Comparison of ENCODE assay signal across 9 mouse cellular contexts in the genomic region with DNA sequence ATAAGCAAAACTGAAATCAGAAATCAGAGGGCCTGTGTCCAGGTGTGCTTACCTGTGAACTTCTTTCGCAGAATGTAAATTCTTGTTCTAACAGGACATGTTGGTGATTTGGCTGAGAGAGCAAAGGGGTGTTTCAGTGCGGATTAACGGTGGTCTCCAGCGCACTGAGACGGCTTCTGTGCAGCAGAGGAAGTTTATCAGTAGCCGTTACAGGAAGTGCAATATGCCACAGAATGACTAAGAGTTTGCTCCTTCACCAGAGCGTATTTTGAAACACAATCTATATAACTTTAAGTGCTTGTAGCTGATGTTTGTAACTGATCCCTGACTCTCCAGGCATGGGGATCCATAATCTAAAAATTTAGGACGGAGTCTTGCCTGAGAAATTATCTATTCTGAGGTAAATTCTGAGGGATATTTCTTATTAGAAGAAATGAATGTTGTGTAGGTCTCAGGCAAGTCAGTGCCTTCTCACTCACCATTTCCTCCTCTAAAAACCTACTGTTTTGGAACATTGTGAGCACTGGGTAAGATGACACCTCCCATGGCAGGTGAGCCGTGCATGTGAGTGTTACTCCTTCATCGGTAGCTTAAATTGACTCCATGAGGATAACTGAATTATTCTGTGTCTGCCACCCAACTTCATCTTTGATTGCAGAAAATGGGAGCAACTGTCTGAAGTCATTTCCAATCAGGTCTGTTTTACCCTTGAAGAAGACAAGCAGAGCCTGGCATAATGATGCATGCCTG. TPM values are rescaled to one million over a fixed set of nuclear protein-coding genes. Genes with fewer than 3 reads are reported as not detected.
DNase-seq lines count a peak whose midpoint lies in the region; ATAC-seq lines count a peak whose summit lies in the region.
"Had no signal": no experiment of that assay in that cellular context is flagged by ENCODE, and none has a peak within 500 bp of the region (broad histone marks: within the 10 kb centered on the region; RNA-seq: fewer than 3 reads in every experiment).

A gene (minus strand): TSS at position 203 of the 750 bp plus-strand sequence.

- intact Hi-C loops in heart, postnatal 14 days (cut with DNase I): no loop called here
- intact Hi-C loops in left cerebral cortex, postnatal 14 days (cut with DNase I): no loop called here

- no peak within 1 kb of the TSS for H3K9ac ChIP-seq in heart, embryonic 15.5 days
- H3K9ac ChIP-seq in neural tube, embryonic 15.5 days (replicated peaks): no peak within 1 kb of the TSS
- H3K9ac ChIP-seq: embryonic facial prominence, embryonic 12.5 days had no signal

- H3K27ac ChIP-seq in heart, embryonic 15.5 days: peak within 1 kb of the TSS; percentile 8; the same call in 1 of the 2 replicates
- no peak within 1 kb of the TSS for H3K27ac ChIP-seq in neural tube, embryonic 15.5 days (replicated peaks)
- H3K27ac ChIP-seq: embryonic facial prominence, embryonic 12.5 days had no signal

- no peak for DNase-seq in heart, postnatal 14 days
- DNase-seq in CD4-positive helper T cell, adult 2 months (ENCODE audit: low read depth, low spot score): peak; percentile 62
- peak; percentile 79 for DNase-seq in induced T-regulatory cell, adult 2 months (ENCODE audit: low read depth)
- DNase-seq in left cerebral cortex, postnatal 14 days (ENCODE audit: low spot score in 2 of 2): no peak
- DNase-seq in adrenal gland, postnatal 36 days: no peak

- no peak within 1 kb of the TSS for H3K4me3 ChIP-seq in heart, embryonic 15.5 days
- no peak within 1 kb of the TSS for H3K4me3 ChIP-seq in neural tube, embryonic 15.5 days (replicated peaks)
- H3K4me3 ChIP-seq: embryonic facial prominence, embryonic 12.5 days had no signal

- ATAC-seq in heart, embryonic 15.5 days (replicated peaks; ENCODE audit: insufficient number of reproducible peaks, insufficient read depth, low FRiP score, low read depth): no peak
- 0 out of 2 replicates have a peak, but pooled peaks have one; percentile 25 for ATAC-seq in neutrophil, adult 5-6 weeks (ENCODE audit: extremely low read depth, insufficient number of reproducible peaks, low FRiP score, poor library complexity, severe bottlenecking)
- no peak for ATAC-seq in neural tube, embryonic 15.5 days (ENCODE audit: low FRiP score)

- WGBS in heart, embryonic 15.5 days: 68% methylated on average over 10 of the region's 10 CpGs
- WGBS in neural tube, embryonic 15.5 days: 85% methylated on average over 10 of the region's 10 CpGs

- no peaks in the 10 kb centered on the region for H3K36me3 ChIP-seq in heart, embryonic 15.5 days
- 0 out of 2 replicates have a peak, but pooled peaks cover 11% of the 10 kb centered on the region for H3K36me3 ChIP-seq in neural tube, embryonic 15.5 days

- H3K4me1 ChIP-seq in heart, embryonic 15.5 days (replicated peaks): peaks cover 11% of the 10 kb centered on the region
- no peaks in the 10 kb centered on the region for H3K4me1 ChIP-seq in neural tube, embryonic 15.5 days

- H3K4me2 ChIP-seq in heart, embryonic 15.5 days: no peak within 1 kb of the TSS
- no peak within 1 kb of the TSS for H3K4me2 ChIP-seq in neural tube, embryonic 15.5 days
- H3K4me2 ChIP-seq: embryonic facial prominence, embryonic 12.5 days had no signal

- H3K9me3 ChIP-seq in heart, embryonic 15.5 days (replicated peaks): no peaks in the 10 kb centered on the region
- no peaks in the 10 kb centered on the region for H3K9me3 ChIP-seq in neural tube, embryonic 15.5 days (replicated peaks)
- H3K9me3 ChIP-seq: embryonic facial prominence, embryonic 12.5 days had no signal

- no peaks in the 10 kb centered on the region for H3K27me3 ChIP-seq in heart, embryonic 15.5 days
- H3K27me3 ChIP-seq in neural tube, embryonic 15.5 days (replicated peaks): no peaks in the 10 kb centered on the region
- H3K27me3 ChIP-seq: embryonic facial prominence, embryonic 12.5 days had no signal

RNA-seq across cellular contexts. Expression of the gene that starts here (rescaled TPM):
- polyA plus RNA-seq in heart, embryonic 15.5 days (2015; fragmentation: Nextera tagmentation; extraction: Ambion mirVana): 0.42 and 2.0 TPM in 2 replicates
- total RNA-seq in heart, postnatal 14 days (2021): 1 to 10 TPM; 1.1 to 1.2 TPM
- 266 and 276 TPM in 2 replicates for total RNA-seq in neutrophil, adult 5-6 weeks (2017)
- total RNA-seq in left cerebral cortex, postnatal 14 days (2021): under 1 TPM; 0.35 to 0.36 TPM
- polyA plus RNA-seq in neural tube, embryonic 15.5 days (2015; fragmentation: Nextera tagmentation; extraction: Ambion mirVana): 0.40 and 2.5 TPM in 2 replicates
- 1 to 10 TPM in 1 of 2 experiments, under 1 TPM in 1; 0.66 to 1.3 TPM for total RNA-seq in adrenal gland, postnatal 36 days (2021)
- polyA plus RNA-seq: embryonic facial prominence, embryonic 12.5 days had no signal

Comparison
In these comparisons a context has a peak if more than half of its experiments do, and no peak if none do; other contexts are left out.
1. RNA of the gene that starts here (total RNA-seq): 266 to 276 TPM in neutrophil, adult 5-6 weeks; 0.66 to 1.3 TPM in adrenal gland, postnatal 36 days, 1.1 to 1.2 TPM in heart, postnatal 14 days and 0.35 to 0.36 TPM in left cerebral cortex, postnatal 14 days; every median in the first group is over 100 times any median in the second.
2. DNase-seq: peak in CD4-positive helper T cell, adult 2 months (single experiment) and induced T-regulatory cell, adult 2 months (single experiment); none in heart, postnatal 14 days (0 of 2), left cerebral cortex, postnatal 14 days (0 of 2) and adrenal gland, postnatal 36 days (0 of 2).